Mouse (Mus musculus) limb, embryonic 14.5 days (tissue): ENCODE measurements around the gene Myh9. TPM values are rescaled to one million over a fixed set of nuclear protein-coding genes. Genes with fewer than 3 reads are reported as not detected.
A peak's percentile ranks its signal among the peaks of the same experiment; 100 is the strongest.
"Not testable (repeated sequence)": the region's sequence is repeated elsewhere in the genome, so short reads cannot be mapped to it uniquely, and the experiment has no call there.

Source experiments
- ATAC-seq: fragments of 200-750 bp; cut with Nextera tagmentation; 2 replicates; pipeline ENCODE4 v1.8.0; 2017; ENCODE audit warnings: low read depth, moderate number of reproducible peaks, moderate TSS enrichment; ENCODE audit not compliant: low FRiP score
- DNase-seq: peaks from one replicate; pipeline ENCODE4 v3.0.0-alpha.2; 2015; ENCODE audit warnings: low spot score
- H3K27ac ChIP-seq: fragments of 300-500 bp; sonication (generic); replicated peaks from 2 replicates; pipeline ENCODE4 v1.5.1; 2014; ENCODE audit warnings: low read depth, mild to moderate bottlenecking, low read length, moderate library complexity, mixed read lengths
- H3K27me3 ChIP-seq: fragments of 300-500 bp; sonication (generic); 2 replicates; pipeline ENCODE4 v1.6.1; 2014; ENCODE audit warnings: low read length, mixed read lengths; ENCODE audit not compliant: control insufficient read depth, insufficient read depth
- H3K36me3 ChIP-seq: fragments of 300-500 bp; sonication (generic); 2 replicates; pipeline ENCODE4 v1.6.1; 2014; ENCODE audit warnings: mild to moderate bottlenecking, low read length, moderate library complexity, mixed read lengths; ENCODE audit not compliant: control insufficient read depth, insufficient read depth
- H3K4me1 ChIP-seq: fragments of 300-500 bp; sonication (generic); 2 replicates; pipeline ENCODE4 v1.6.1; 2014; ENCODE audit warnings: antibody characterized with exemption, low read length, mixed read lengths; ENCODE audit not compliant: control insufficient read depth, insufficient read depth
- H3K4me2 ChIP-seq: fragments of 300-500 bp; sonication (generic); replicated peaks from 2 replicates; pipeline ENCODE4 v1.6.1; 2014; ENCODE audit warnings: low read depth, mild to moderate bottlenecking, low read length, moderate library complexity; ENCODE audit not compliant: severe bottlenecking
- H3K4me3 ChIP-seq: fragments of 300-500 bp; sonication (generic); replicated peaks from 2 replicates; pipeline ENCODE4 v1.5.1; 2014; ENCODE audit warnings: low read length
- H3K9ac ChIP-seq: fragments of 300-500 bp; sonication (generic); 2 replicates; pipeline ENCODE4 v1.6.1; 2014; ENCODE audit warnings: mild to moderate bottlenecking, low read depth, low read length, moderate library complexity; ENCODE audit not compliant: severe bottlenecking
- H3K9me3 ChIP-seq: fragments of 300-500 bp; sonication (generic); 2 replicates; pipeline ENCODE4 v1.6.1; 2016; ENCODE audit warnings: low read length; ENCODE audit not compliant: control insufficient read depth
- POLR2A ChIP-seq: fragments of 200-500 bp; IDR thresholded peaks from 2 replicates; pipeline ENCODE4 v1.8.0; 2012; ENCODE audit warnings: inconsistent platforms, mild to moderate bottlenecking, moderate library complexity, borderline replicate concordance; ENCODE audit not compliant: insufficient read depth, insufficient read length; ENCODE audit errors: extremely low read depth
- WGBS: fragments of 180-500 bp; shearing (Covaris S2); extraction: QIAGEN DNeasy Blood & Tissue Kit; methylation state at CpG from one replicate; pipeline ENCODE4 v1.1.7; 2014; 5-methylcytosine and 5-hydroxymethylcytosine counted together
- polyA plus RNA-seq, 2 experiments: library from polyadenylated mRNA; depleted of rRNA in 1 of 2; stranded (reverse) in 1 of 2; unstranded in 1 of 2; fragments of >200 nt; fragmentation: Nextera tagmentation in 1 of 2; extraction: Ambion mirVana in 1 of 2; gene quantifications; 2 replicates each; pipeline versions ENCODE4 v1.2.1 to v1.2.3; 2012 to 2014

The Myh9 gene
- polyA plus RNA-seq, 2 experiments: 46.7 to 53.2 TPM

DNA sequence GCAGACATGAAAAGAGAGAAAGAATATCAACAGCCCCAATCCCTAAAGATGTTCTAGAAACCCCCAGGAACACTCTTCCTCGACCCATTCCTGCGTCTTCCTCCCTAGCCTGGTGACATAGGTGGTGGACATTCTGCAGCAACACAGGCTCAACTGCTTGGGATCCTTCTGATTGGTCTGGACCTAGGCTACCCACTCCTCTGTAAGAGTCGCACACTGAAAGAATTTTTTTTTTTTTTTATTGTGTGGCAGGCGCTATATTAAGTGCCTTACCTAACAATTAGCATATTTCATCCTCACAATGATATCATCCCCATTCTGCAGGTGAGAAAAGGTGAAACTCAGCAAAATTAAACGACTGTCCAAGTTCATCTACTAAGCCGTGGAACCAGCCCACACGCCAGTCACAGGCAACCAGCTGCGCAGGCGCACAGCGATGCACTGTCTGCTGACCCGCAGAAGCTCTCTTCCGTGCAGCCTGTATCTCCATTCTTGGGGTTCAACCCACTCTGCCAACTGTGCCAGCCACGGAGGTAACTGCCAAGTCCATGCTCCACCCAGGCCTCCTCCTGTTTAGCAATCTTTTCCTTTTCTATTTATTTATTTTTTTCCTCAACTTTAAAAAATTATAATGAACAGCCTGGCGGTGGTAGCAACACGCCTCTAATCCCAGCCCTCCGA lies 3.1 kb upstream of the Myh9 start:
- Histone ChIP-seq H3K36me3 (no peaks in the 10 kb centered on the region), H3K4me3 (no peak overlapping the region), H3K27ac (no peak overlapping the region), H3K4me1 (peaks cover 9% of the 10 kb centered on the region), H3K9ac (no peak overlapping the region), H3K27me3 (no peaks in the 10 kb centered on the region), H3K9me3 (no peaks in the 10 kb centered on the region), H3K4me2 (no peak overlapping the region)
- DNase-seq (no peak), ATAC-seq (no peak)
- WGBS: 86% methylated on average over 16 of the region's 16 CpGs
- TF ChIP-seq POLR2A: no peak

DNA sequence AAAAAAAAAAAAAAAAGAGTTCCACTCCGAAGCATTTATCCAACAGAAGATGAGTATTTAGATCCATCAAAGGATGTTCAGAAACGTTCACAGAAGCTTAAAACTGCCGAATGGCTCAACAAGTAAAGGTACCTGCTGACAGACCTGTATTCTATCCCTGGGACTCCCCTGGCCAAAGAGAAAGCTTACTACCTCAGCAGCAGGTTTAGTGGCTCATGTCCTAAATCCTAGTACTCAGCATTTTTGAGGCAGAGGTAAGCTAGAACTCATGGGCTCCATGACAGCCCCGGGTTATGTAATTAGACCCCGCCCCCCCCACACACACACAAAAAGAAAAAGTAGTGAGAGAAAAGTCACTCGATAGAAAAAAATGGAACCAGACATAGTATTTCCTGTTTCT lies 2.1 kb upstream of the Myh9 start:
- Histone ChIP-seq H3K4me1 (peaks cover 19% of the 10 kb centered on the region), H3K4me3 (no peak overlapping the region), H3K9me3 (no peaks in the 10 kb centered on the region), H3K4me2 (no peak overlapping the region), H3K36me3 (no peaks in the 10 kb centered on the region), H3K9ac (no peak overlapping the region), H3K27me3 (no peaks in the 10 kb centered on the region), H3K27ac (no peak overlapping the region)
- no peak for TF ChIP-seq POLR2A
- no peak for DNase-seq
- no peak for ATAC-seq
- whole genome bisulfite sequencing: 66% methylated on average over 6 of the region's 6 CpGs

DNA sequence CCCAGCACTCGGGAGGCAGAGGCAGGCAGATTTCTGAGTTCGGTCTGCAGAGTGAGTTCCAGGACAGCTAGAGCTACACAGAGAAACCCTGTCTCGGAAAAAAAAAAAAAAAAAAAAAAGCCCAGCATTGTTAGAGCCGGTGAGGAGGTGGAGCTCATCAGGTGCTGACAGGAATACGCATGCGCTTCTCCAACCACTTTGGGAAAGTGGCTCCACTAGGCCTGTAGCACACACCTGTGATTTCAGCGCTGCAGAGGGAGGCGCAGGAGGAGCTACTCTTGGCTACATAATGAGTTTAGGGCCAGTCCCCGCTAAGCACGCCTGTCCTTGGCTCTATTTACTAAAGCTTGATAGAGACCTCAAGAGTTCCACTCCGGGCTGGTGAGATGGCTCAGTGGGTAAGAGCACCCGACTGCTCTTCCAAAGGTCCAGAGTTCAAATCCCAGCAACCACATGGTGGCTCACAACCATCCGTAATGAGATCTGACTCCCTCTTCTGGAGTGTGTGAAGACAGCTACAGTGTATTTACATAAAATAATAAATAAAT lies 1.6 kb upstream of the Myh9 start:
- H3K27me3 ChIP-seq, H3K9ac ChIP-seq, H3K27ac ChIP-seq, H3K4me2 ChIP-seq, H3K36me3 ChIP-seq, H3K9me3 ChIP-seq, DNase-seq, ATAC-seq, H3K4me3 ChIP-seq: not testable (repeated sequence)
- WGBS: 58% methylated on average over 12 of the region's 13 CpGs
- H3K4me1 ChIP-seq: peaks cover 23% of the 10 kb centered on the region

DNA sequence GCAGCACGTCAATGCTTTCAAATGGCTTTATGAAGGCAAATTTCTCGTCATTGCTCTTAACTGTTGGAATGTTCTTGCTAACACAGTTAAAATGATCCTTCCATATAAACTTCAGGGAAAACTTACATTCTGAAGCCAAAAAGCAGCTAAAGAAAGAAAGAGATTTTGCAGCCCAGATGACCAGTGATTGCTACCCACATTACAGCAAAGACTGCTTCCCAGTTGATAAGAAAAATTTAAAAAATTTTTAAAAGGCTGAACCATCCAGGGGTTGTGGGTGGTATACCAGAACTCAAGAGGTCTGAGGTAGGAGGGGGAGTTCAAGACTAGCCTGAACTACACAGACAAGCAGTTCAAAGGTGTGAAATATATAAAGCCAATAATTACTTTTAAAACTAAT lies 1.1 kb upstream of the Myh9 start:
- Histone ChIP-seq H3K27me3 (no peaks in the 10 kb centered on the region), H3K36me3 (no peaks in the 10 kb centered on the region), H3K4me2 (peak overlapping the region; percentile 57), H3K9ac (no peak overlapping the region), H3K4me1 (peaks cover 28% of the 10 kb centered on the region), H3K27ac (no peak overlapping the region), H3K9me3 (no peaks in the 10 kb centered on the region), H3K4me3 (peak overlapping the region; percentile 72; the same call in 1 of the 2 replicates)
- WGBS: 16% methylated on average over 2 of the region's 2 CpGs
- TF ChIP-seq POLR2A: no peak
- DNase-seq (no peak), ATAC-seq (no peak)

DNA sequence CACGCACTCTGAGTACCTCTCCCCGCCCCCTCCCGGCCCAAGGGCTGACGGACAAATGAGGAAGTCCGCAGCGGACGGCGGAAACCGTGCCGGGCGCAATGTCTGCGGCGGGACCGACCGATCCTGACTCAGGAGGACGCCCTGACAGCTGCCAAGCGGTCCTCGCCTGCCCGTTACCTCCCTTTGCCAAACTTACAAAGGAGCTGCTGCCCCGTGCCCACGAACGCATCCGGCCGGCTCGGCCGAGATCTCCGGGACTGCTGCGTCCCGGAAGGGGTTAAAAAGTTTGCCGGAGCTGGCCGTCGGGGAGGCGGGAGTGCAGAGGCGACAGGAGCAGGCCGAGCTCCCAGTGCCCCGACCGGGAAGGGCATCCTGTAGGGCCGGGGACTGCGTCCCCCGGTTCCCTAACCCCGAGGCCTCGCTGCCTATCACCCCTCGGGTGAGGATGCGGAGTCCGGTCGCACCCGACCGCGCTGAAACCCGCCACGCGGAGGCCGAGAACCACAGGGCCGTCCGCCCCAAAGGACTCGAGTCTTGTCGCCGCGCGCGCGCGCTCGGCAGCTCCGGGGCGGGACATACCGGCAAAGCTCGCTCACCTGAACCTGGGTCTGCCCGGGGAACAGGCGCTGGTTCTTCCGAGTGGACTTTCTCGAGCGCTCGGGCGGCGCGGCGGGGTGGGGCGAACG lies 471 bp downstream of the Myh9 start:
- H3K27ac ChIP-seq: peak overlapping the region; percentile 77
- TF ChIP-seq POLR2A: no peak

More for the DNA sequence above, 471 bp downstream of the Myh9 start:
- under 1% methylated on average over 71 of the region's 80 CpGs for WGBS
- H3K9ac ChIP-seq: peak overlapping the region; percentile 73
- DNase-seq: no peak
- H3K27me3 ChIP-seq: no peaks in the 10 kb centered on the region
- H3K4me1 ChIP-seq: peaks cover 42% of the 10 kb centered on the region
- no peaks in the 10 kb centered on the region for H3K9me3 ChIP-seq
- H3K4me2 ChIP-seq: peak overlapping the region; percentile 87
- no peaks in the 10 kb centered on the region for H3K36me3 ChIP-seq
- ATAC-seq: peak; percentile 21
- H3K4me3 ChIP-seq: peak overlapping the region; percentile 72
